Mouse (Mus musculus) hindlimb bud, embryonic 11.5 days (tissue): ENCODE data around the gene Apold1.

ENCODE experiments used
- DNase-seq: peaks from one replicate; pipeline ENCODE4 v3.0.0-alpha.2; 2012; ENCODE audit warnings: low read depth, low spot score; ENCODE audit errors: extremely low spot score

Gene Apold1

GRCm38 (mm10) chr6:135024781-135025420, 43.4 kb downstream of the Apold1 start:
- no peak for DNase-seq

- no peak for DNase-seq
These were observed 44.7 kb downstream of the Apold1 start for GRCm38 (mm10) chr6:135026232-135026631.

DNA sequence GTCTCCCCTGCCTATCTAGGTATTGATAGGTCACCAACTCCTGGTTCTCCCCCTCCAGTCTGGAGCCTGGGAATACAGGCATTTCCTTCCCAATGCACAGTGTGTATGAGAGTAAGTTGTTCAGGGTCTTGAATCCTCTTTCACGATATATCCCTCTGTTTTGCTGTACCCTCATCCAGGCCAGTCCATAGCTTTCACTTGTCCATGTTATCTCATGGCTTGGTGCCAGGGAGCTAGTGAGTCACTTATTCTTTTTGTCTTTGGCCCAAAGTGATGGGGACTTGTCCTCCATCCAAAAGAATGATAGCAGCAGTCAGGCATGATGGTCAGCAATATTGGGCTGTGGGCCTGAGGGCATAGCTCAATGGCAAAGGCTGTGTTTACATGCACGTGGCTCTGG, 45.2 kb downstream of the Apold1 start:
- DNase-seq = no peak

- DNase-seq = no peak
These were observed 47.7 kb downstream of the Apold1 start for GRCm38 (mm10) chr6:135029246-135029645.
